Mouse (Mus musculus): ENCODE measurements around the gene Foxi1. TPM values are rescaled to one million over a fixed set of nuclear protein-coding genes. Genes with fewer than 3 reads are reported as not detected.

Foxi1 gene
- polyA plus RNA-seq, 1 experiment: 0.04 TPM

GRCm38 (mm10) chr11:34169464-34169894 is 38.4 kb downstream of the Foxi1 start:
- Histone ChIP-seq H3K4me3 (ENCODE audit: insufficient read depth, low read length) (no peak overlapping the region), H3K27ac (ENCODE audit: insufficient read depth, low read length) (no peak overlapping the region; the same call in 1 of the 2 replicates), H3K4me1 (ENCODE audit: control insufficient read depth, insufficient read depth, low read length) (no peaks in the 10 kb centered on the region)
- TF ChIP-seq POLR2A (IDR thresholded peaks at IDR 0.05; ENCODE audit: extremely low read depth, insufficient read depth, low read length) (no peak), CTCF (IDR thresholded peaks at IDR 0.05; ENCODE audit: extremely low read depth, insufficient read depth, low read length) (no peak)

GRCm38 (mm10) chr11:34166392-34166791 is 41.5 kb downstream of the Foxi1 start:
- Histone ChIP-seq H3K27ac (ENCODE audit: insufficient read depth, low read length) (no peak overlapping the region), H3K4me3 (ENCODE audit: insufficient read depth, low read length) (no peak overlapping the region), H3K4me1 (ENCODE audit: control insufficient read depth, insufficient read depth, low read length) (no peaks in the 10 kb centered on the region)
- TF ChIP-seq POLR2A (IDR thresholded peaks at IDR 0.05; ENCODE audit: extremely low read depth, insufficient read depth, low read length) (no peak), CTCF (IDR thresholded peaks at IDR 0.05; ENCODE audit: extremely low read depth, insufficient read depth, low read length) (no peak)

- Histone ChIP-seq H3K4me1 (ENCODE audit: control insufficient read depth, insufficient read depth, low read length) (no peaks in the 10 kb centered on the region), H3K4me3 (ENCODE audit: insufficient read depth, low read length) (no peak overlapping the region), H3K27ac (ENCODE audit: insufficient read depth, low read length) (no peak overlapping the region)
- TF ChIP-seq POLR2A (IDR thresholded peaks at IDR 0.05; ENCODE audit: extremely low read depth, insufficient read depth, low read length) (no peak), CTCF (IDR thresholded peaks at IDR 0.05; ENCODE audit: extremely low read depth, insufficient read depth, low read length) (no peak)
Measured at GRCm38 (mm10) chr11:34165278-34165677, 42.6 kb downstream of the Foxi1 start.

GRCm38 (mm10) chr11:34158916-34159315 is 49.0 kb downstream of the Foxi1 start:
- no peak overlapping the region for H3K27ac ChIP-seq (ENCODE audit: insufficient read depth, low read length)
- no peaks in the 10 kb centered on the region for H3K4me1 ChIP-seq (ENCODE audit: control insufficient read depth, insufficient read depth, low read length)
- TF ChIP-seq CTCF (IDR thresholded peaks at IDR 0.05; ENCODE audit: extremely low read depth, insufficient read depth, low read length) (no peak), POLR2A (IDR thresholded peaks at IDR 0.05; ENCODE audit: extremely low read depth, insufficient read depth, low read length) (no peak)
- no peak overlapping the region for H3K4me3 ChIP-seq (ENCODE audit: insufficient read depth, low read length)

GRCm38 (mm10) chr11:34155235-34155634 is 52.7 kb downstream of the Foxi1 start:
- Histone ChIP-seq H3K4me1 (ENCODE audit: control insufficient read depth, insufficient read depth, low read length) (no peaks in the 10 kb centered on the region), H3K4me3 (ENCODE audit: insufficient read depth, low read length) (no peak overlapping the region), H3K27ac (ENCODE audit: insufficient read depth, low read length) (no peak overlapping the region)
- no peak for TF ChIP-seq POLR2A (IDR thresholded peaks at IDR 0.05; ENCODE audit: extremely low read depth, insufficient read depth, low read length)
- TF ChIP-seq CTCF (IDR thresholded peaks at IDR 0.05; ENCODE audit: extremely low read depth, insufficient read depth, low read length): no peak

Other genes starting within 250 kb of the Foxi1 start
- 0.57 and 0.63 TPM in 2 replicates for gene Kcnmb1, start 245.1 kb downstream of the Foxi1 start, polyA plus RNA-seq (2012; rRNA removed)
- gene Kcnip1, start 214.9 kb downstream of the Foxi1 start, polyA plus RNA-seq (2012; rRNA removed): 31.6 and 32.2 TPM in 2 replicates
- gene Lcp2, start 161.2 kb downstream of the Foxi1 start, polyA plus RNA-seq (2012; rRNA removed): 3.1 and 3.5 TPM in 2 replicates
- gene 4930469K13Rik, start 109.5 kb downstream of the Foxi1 start, polyA plus RNA-seq (2012; rRNA removed): not detected in 2 replicates
- gene Fam196b, start 106.7 kb upstream of the Foxi1 start, polyA plus RNA-seq (2012; rRNA removed): 0.47 and 0.75 TPM in 2 replicates

Measured in cortical plate, adult 2 months (tissue).